Mouse (Mus musculus) liver, postnatal 0 days (tissue): ENCODE measurements around the gene Ggt1.

Source experiments
- CTCF ChIP-seq: sonication (generic); IDR thresholded peaks from 2 replicates; pipeline ENCODE4 v1.5.1; 2016; ENCODE audit warnings: antibody characterized with exemption, low read depth
- EP300 ChIP-seq: IDR thresholded peaks from 2 replicates; pipeline ENCODE4 v1.6.1; 2016; ENCODE audit warnings: antibody characterized with exemption, low read depth, mild to moderate bottlenecking

GRCm38 (mm10) chr10:75571937-75572336 is 10.5 kb downstream of the Ggt1 start:
- no peak for TF ChIP-seq CTCF
- no peak for TF ChIP-seq EP300
